Mouse (Mus musculus) spleen, embryonic (tissue): ENCODE measurements around the gene Ccdc88c.

Experiments used
- CTCF ChIA-PET: fragments of 350-600 bp; sonication (Branson Sonifier 250); formaldehyde crosslinking; loops from one replicate; lab custom pipeline; 2022; lab: Charles Lee

Gene Ccdc88c

GRCm38 (mm10) chr12:100897736-100898650, 130.9 kb downstream of the Ccdc88c start:
- CTCF ChIA-PET = interaction anchor here (0.7 kb wide), 1 partner anchor 20 kb away, joined by 6 read pairs; no protein-coding TSS in a partner anchor

GRCm38 (mm10) chr12:100896661-100897060, 132.2 kb downstream of the Ccdc88c start:
- CTCF ChIA-PET = interaction anchor here (0.7 kb wide), 1 partner anchor 512 kb away, joined by 3 read pairs; no protein-coding TSS in a partner anchor

- CTCF ChIA-PET = no interaction called here
Observed at GRCm38 (mm10) chr12:100895504-100895903, 133.4 kb downstream of the Ccdc88c start.

GRCm38 (mm10) chr12:100890548-100890947, 138.3 kb downstream of the Ccdc88c start:
- CTCF ChIA-PET = no interaction called here

- CTCF ChIA-PET = no interaction called here
Observed at GRCm38 (mm10) chr12:100887801-100888258, 141.0 kb downstream of the Ccdc88c start.

- CTCF ChIA-PET = interaction anchor here (0.6 kb wide), 1 partner anchor 1505 kb away, joined by 9 read pairs; no protein-coding TSS in a partner anchor
Observed at GRCm38 (mm10) chr12:100886877-100887276, 142.0 kb downstream of the Ccdc88c start.

- CTCF ChIA-PET = no interaction called here
Observed at GRCm38 (mm10) chr12:100885585-100885984, 143.3 kb downstream of the Ccdc88c start.

GRCm38 (mm10) chr12:100883168-100883567, 145.7 kb downstream of the Ccdc88c start:
- CTCF ChIA-PET = no interaction called here

- CTCF ChIA-PET = no interaction called here
Observed at GRCm38 (mm10) chr12:100878556-100878955, 150.3 kb downstream of the Ccdc88c start.

GRCm38 (mm10) chr12:100877936-100878335, 150.9 kb downstream of the Ccdc88c start:
- CTCF ChIA-PET = no interaction called here

GRCm38 (mm10) chr12:100875960-100876359, 152.9 kb downstream of the Ccdc88c start:
- CTCF ChIA-PET = no interaction called here

- CTCF ChIA-PET = no interaction called here
Observed at GRCm38 (mm10) chr12:100875553-100875952, 153.3 kb downstream of the Ccdc88c start.

- CTCF ChIA-PET = no interaction called here
Observed at GRCm38 (mm10) chr12:100873612-100874011, 155.2 kb downstream of the Ccdc88c start.

GRCm38 (mm10) chr12:100871841-100872240, 157.0 kb downstream of the Ccdc88c start:
- CTCF ChIA-PET = no interaction called here

GRCm38 (mm10) chr12:100871234-100871633, 157.6 kb downstream of the Ccdc88c start:
- CTCF ChIA-PET = no interaction called here

- CTCF ChIA-PET = no interaction called here
Observed at GRCm38 (mm10) chr12:100868049-100868622, 160.7 kb downstream of the Ccdc88c start.

- CTCF ChIA-PET = no interaction called here
Observed at GRCm38 (mm10) chr12:100867097-100867496, 161.8 kb downstream of the Ccdc88c start.

- CTCF ChIA-PET = no interaction called here
Observed at GRCm38 (mm10) chr12:100865509-100866078, 163.3 kb downstream of the Ccdc88c start.

- CTCF ChIA-PET = no interaction called here
Observed at GRCm38 (mm10) chr12:100865072-100865471, 163.8 kb downstream of the Ccdc88c start.

GRCm38 (mm10) chr12:100862856-100863446, 165.9 kb downstream of the Ccdc88c start:
- CTCF ChIA-PET = interaction anchor here (0.7 kb wide), 1 partner anchor 1332 kb away, joined by 14 read pairs; no protein-coding TSS in a partner anchor

GRCm38 (mm10) chr12:100862272-100862671, 166.6 kb downstream of the Ccdc88c start:
- CTCF ChIA-PET = interaction anchor here (0.7 kb wide), 1 partner anchor 1332 kb away, joined by 14 read pairs; no protein-coding TSS in a partner anchor
